Mouse (Mus musculus): ENCODE results near the gene Dusp27.

GRCm38 (mm10) chr1:166149441-166149840, 21.7 kb upstream of the Dusp27 start:
- TF ChIP-seq EP300 (IDR thresholded peaks at IDR 0.05; ENCODE audit: low read depth) (no peak), CTCF (IDR thresholded peaks at IDR 0.05; ENCODE audit: low read depth) (no peak)
